Mouse (Mus musculus) brain, embryonic 14.5 days (tissue): ENCODE measurements around the gene Rdh19.

Source experiments
- CTCF ChIP-seq: fragments of 200-500 bp; IDR thresholded peaks from 2 replicates; pipeline ENCODE4 v1.5.1; 2012; ENCODE audit warnings: inconsistent platforms, mild to moderate bottlenecking, moderate library complexity, borderline replicate concordance; ENCODE audit not compliant: insufficient read depth, insufficient read length; ENCODE audit errors: extremely low read depth
- POLR2A ChIP-seq: fragments of 200-500 bp; IDR thresholded peaks from 2 replicates; pipeline ENCODE4 v1.6.1; 2012; ENCODE audit warnings: mild to moderate bottlenecking, inconsistent platforms, borderline replicate concordance; ENCODE audit not compliant: poor library complexity, insufficient read depth, insufficient read length, severe bottlenecking; ENCODE audit errors: extremely low read depth

DNA sequence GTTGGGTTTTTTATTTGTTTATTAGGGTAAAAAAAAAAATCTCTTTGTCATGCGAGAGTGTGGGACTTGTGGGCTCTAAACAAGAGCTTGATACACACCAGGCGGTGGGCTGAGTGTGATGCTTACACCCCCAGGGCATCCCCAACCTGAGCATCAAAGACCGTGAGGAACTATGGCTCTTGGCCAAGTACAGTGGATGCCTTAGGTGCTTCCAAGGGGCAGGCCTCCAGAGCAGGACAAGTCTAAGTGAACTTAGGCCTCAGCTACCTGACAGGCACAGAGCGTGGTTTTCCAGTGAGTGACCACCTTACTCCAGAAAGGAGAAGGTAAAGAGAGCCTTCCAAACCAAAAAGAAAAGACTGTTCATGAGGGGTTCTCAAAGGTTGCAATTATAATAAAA is 37.2 kb downstream of the Rdh19 start:
- TF ChIP-seq POLR2A (no peak), CTCF (no peak)
